Mouse (Mus musculus): ENCODE results near the gene Isg20.

Gene Isg20

DNA sequence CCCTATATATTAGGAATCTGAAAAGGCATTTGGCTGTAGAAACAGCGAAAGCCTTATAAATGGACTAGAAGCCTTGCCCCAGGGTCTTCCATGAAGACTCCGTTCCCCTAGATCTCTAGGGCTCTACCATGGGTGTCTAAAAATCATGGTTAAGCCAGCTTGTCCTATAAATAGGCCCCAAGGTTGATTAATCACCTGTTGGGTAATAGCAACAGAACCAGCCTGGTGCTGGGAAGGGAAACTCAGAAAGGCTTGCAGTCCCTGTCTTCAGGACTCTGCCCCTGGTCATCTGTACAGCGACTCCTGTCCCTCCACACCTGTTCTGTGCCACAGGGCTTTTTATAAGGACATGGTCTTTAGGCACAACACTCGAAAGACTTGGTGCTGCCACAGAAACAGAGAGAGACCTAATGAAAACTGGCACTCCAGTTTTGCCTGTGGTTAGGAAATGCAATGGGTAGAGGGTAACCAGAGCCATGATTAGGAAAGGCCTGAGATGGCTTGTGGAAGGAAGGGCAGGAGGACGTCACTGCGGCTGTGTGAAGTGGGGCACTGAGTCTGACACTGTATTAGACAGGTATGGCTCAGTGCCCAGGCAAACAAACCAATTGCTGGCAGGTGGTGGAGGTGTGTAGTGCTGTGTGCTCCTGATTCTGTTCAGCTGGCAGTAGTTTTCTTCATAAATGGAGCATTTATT lies 9.9 kb upstream of the Isg20 start:
- DNase-seq (ENCODE audit: low read depth, low spot score), result no peak

DNA sequence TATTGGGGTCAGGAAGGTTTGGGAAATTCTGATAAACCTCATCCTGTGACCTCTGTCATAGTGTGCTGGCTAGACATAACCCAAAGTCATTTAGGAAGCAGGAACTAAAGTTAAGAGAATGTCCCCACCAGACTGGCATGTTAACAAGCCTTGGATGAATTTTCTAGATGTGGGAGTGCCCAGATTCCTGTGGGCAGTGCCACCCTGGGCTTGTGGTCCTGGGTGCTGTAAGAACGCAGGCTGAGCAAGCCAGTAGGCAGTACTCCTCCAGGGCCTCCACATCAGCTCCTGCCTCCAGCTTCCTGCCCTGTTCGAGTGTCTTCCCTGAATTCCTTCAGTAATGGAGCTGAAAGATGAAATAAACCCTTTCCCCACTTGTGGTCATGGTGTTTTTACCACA lies 9.0 kb upstream of the Isg20 start:
- DNase-seq (ENCODE audit: low read depth, low spot score), result no peak

DNA sequence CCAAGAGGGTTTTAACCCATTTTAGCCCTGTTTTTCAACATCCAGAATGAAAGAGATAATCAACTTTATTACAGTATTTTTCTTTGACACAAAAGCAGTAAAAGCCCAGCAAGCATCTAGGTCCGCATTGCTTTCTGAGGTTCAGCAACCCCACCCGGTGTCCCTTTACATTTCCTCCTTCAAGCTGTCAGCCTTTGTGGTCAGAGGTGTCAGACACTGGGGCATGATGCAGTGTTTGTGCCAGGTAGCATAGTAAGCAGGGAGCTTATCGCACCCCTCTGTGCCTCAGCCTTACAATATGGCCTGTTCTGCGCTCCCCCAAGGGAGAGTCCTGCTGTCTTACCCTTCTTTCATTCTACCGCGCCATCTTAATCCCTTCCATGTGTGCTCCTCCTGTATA lies 4.2 kb upstream of the Isg20 start:
- no peak for DNase-seq (ENCODE audit: low read depth, low spot score)

DNA sequence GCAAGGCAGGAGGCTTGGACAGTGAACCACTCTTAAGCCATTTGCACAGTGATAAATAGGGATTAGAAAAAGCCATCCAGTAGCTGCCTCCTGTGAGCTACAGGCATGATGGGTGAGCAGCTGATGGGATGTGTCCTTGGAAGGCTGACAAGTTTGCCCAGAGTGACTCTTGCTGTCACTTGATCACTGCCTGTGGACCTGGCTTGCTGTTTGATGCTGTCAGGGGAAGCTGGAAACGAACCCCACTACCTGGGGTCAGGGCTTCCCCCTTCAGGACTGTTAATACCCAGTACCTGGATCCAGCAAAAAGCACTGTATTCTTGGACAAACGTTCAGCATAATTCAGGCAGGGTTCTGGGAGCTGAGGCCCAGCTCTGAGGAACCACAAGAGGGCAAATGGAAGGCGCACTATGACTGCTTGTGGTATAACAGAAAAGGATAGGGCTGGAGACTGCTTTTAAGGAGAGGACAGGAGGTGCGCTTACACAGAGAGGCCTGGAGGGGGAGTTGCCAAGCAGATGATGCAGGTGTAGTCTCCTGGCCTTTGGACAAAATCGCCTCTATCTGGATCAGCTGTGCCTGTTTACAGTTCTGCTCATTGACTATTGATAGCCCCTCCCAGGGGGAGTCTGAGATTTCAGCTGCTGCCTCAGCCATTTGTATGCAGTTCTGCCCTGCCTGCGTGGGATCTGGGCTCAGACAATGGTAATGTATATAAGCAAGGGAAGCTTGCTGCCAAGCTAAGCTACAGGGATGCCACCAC lies 2.7 kb upstream of the Isg20 start:
- DNase-seq (ENCODE audit: low read depth, low spot score), result no peak

DNA sequence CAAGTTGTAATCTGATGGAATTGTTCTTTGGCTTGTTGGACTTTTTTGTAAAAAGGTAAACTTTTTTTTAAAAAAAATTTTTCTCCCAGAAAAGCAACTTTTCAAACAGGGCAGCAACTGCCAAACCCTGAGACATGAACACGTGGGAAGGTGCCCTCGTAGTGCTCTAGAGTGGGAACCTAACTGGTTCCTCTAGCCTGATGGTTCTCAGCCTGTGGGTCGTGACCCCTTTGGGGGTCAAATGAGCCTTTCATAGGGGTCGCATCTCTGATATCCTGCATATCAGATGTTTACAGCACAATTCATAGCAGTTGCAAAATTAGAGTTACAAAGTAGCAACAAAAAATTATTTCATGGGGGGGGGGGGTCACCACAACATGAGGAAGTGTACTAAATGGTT lies 2.0 kb upstream of the Isg20 start:
- no peak for DNase-seq (ENCODE audit: low read depth, low spot score)

DNA sequence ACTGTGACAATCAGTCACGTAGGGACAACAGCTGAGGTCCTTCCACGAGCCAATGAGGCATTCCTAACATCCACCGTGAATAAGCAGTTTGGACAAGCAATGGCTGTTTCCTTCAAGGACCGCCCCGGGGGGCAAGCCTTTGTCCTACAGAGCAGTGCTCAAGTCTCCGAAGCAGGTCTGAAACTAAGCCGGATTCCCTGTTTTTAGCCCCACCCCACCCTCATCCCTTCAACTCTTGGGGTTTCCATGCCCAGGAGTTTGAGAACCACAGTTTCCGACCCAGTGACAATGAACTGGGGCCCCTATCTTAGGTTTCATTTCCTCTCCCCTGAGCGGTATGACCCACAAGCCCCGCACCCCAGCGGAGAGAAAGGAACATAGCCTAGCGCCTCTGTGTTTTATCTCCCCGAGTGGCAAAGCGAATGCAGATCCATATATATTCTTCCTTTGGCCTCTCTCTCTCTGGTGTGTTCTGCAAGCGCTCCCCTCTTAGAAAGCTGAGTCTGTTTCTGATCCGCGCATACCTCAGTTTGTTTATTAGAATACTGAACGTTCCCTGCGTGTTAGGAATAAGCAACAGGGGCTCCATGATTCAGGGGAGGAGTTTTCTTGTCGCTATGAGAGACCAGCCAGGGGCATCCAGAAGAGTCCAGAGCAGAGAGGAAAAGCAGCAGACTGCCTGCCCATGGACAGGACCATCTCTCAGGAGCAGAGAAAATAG lies 811 bp upstream of the Isg20 start:
- no peak for DNase-seq (ENCODE audit: low read depth, low spot score)

DNA sequence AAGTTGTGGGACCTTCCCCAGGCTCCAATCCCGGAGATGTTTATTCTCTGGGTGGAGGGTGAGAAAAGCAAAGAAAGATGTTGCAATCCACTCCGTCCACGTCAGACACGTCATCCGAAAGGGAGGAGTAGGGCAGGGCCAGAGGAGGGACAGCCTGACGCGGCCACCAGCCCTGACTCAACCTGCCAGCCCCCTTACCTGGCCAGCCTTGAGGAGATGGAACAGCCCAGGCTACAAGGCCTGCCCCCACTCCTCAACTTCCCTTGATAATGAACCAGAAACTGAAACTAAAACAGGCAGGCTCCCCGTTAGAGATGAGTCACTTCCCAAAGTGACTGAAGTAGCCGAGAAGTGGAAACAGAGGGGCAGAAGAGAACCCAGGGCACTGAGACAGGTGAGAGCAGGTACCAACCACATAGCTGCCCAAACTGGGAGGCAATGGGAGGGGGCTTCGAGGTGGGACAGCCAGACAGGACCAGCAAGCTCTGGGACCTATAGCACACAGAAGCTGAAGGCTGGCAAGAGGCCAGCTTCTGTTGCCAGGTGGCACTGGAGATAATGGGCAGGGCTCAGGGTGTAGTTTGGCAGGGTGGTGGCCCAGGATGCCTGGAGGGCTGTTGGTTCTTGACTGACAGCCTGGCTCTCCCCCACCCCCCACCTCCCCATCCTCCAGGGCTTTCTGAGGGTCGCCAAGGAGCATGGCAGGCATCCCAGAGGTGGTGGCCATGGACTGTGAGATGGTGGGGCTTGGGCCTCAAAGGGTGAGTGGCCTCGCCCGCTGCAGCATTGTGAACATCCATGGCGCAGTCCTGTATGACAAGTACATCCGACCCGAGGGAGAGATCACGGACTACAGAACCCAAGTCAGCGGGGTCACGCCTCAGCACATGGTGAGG lies 673 bp downstream of the Isg20 start:
- DNase-seq (ENCODE audit: low read depth, low spot score), result peak; percentile 58

DNA sequence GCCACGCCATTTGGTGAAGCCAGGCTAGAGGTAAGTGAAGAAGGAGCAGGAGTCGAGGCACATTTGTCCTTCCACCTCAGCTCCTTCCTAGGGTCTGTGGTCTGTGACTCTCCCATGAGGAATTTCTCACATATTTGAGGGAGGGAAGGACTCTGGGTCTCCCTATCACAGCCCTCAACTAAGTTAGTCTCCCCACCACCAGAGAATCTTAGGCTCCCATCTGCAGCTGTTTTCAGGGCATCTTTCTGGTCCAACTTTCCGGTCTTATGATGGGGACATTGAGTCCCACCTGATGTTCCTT lies 1.3 kb downstream of the Isg20 start:
- no peak for DNase-seq (ENCODE audit: low read depth, low spot score)

DNA sequence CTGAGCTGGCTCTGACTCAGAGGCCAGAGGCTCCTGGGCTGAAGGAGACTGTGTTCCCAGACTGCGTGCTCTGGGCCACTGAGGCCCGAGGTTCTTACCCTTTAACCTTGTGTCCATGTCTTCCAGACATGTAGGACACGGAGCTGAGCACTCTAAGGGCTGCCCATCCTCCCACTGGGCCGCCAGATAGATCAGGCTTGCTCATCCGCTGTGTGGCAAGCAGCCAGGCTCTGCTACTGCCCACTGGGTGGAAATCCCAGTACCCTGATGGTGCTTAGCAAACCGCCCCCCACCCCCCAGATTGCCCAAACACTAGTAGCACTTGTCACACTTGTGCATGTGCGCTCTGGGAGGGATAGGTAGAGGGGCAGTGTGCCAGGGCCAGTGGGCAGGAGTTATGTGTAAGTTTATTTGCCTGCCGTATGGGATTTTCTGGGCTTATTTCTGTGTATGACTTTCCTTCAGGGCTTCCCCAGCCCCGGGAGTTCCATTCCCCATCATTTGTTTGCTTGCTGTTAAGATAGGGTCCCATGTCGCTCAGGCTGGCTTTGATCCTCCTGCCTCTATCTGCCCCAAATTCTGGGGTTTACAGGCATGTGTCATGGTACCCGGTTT lies 1.8 kb downstream of the Isg20 start:
- DNase-seq (ENCODE audit: low read depth, low spot score), result no peak

DNA sequence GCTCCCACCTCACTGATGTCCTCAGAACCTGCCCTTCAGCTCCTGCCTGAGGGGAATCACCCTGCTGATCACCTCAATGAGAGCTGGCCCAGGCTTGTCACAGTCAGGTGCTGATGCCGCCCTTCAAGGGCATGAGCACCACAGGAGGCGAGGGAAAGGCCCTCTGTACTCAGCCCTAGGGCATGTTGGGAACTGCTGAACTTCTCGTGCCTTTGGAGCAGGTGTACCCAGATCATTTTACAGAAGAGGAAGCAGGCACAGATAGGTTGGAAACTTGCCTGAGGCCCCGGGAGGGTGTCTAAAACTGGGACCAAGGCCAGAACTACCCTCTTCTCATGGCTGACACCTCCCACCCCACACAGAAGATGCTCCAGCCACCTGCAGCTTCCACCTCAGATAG lies 5.5 kb downstream of the Isg20 start:
- no peak for DNase-seq (ENCODE audit: low read depth, low spot score)

DNA sequence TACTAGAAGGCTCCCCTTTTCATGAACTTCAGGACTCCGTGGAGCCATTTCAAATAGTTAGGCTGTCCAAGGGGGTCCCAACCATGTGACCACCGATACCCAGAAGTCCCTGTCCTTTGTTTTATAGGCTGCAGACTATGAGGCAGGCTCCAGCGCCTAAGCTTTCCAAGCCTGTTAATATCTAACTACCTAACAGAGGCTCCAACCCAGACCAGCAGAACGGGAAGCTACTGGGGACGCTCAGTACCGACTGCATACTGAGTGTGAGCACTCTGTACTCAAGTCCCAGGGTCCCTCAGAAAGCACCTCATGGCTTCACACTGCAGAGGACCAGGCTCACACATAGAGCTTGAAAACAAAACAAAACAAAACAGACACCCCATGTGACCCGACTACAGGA lies 9.3 kb downstream of the Isg20 start:
- no peak for DNase-seq (ENCODE audit: low read depth, low spot score)

DNA sequence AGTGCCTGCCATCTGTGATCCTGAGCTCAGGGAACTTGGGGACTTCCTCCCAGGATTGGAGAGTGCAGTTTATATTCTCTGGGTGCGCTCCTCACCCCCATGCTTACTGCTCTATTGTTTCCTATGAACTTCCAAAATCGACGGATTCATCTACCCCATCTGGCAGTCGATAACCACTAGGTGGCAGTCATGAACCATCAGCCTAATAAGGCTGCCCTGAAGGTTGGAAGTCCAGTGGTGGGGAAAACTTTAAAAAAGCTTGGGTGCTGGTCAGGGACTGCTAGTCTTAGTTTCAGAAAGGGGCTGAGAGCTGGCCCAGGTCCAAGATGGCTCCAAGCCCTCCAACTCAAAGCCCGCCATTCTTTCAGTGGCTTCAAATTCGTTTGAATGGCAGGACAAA lies 11.1 kb downstream of the Isg20 start:
- peak; percentile 40 for DNase-seq (ENCODE audit: low read depth, low spot score)

DNA sequence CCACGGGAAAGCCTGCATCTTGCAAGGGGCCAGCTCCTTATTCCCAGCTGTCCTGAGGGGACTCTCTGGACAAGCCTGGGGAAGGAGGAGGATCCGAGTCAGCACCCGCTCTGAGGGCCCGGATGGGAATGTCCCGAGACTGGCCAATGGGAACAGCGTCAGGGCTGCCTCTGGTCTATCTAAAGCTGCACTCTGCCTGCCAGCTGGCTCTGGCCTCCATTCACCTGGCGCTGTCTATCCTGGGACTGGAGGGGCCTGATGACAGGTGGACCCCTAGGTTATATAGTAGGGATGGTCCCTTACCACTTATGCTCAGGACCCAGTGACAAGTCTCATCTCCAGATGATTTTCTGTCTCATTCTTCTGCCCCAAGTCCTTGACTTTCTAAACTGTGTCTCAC lies 11.6 kb downstream of the Isg20 start:
- no peak for DNase-seq (ENCODE audit: low read depth, low spot score)

DNA sequence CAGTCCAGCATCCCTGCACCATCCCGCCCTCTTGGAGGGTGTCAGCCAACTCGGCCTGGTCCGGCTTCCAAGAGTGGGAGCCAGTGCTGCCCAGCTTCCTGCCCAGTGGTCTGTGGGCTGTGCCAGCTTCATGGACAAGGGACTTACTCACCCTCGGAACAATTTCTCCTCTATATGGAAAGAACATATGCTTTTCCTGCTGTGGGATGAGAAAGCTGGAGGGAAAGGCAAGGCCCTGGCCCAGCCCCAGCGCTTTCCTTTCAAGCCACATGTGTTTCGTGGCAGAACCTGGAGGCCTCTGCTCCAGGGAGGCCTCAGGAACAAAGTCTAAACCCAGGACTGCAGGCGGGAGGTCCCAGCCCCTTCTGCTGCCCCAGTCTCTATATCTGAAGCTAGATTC lies 12.5 kb downstream of the Isg20 start:
- DNase-seq (ENCODE audit: low read depth, low spot score), result no peak

DNA sequence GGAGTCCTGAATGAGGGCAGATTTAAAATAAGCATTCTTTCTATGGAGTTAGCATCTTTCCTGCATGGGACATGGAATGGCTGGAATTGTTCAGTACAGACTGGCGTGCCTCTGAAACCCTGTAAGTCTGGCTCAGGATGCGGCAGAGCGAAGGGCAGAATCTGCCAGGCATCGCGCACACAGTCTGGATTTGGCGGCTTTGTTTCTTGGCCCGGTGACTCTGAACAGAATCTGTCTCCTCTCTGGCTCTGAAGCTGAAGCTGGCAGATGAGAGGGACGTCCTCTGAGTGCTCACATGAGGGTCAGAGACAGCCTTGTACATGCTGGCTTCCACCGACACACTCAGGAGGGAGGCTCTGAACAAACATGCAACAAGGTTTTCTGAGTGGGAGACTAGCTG lies 12.9 kb downstream of the Isg20 start:
- no peak for DNase-seq (ENCODE audit: low read depth, low spot score)

DNA sequence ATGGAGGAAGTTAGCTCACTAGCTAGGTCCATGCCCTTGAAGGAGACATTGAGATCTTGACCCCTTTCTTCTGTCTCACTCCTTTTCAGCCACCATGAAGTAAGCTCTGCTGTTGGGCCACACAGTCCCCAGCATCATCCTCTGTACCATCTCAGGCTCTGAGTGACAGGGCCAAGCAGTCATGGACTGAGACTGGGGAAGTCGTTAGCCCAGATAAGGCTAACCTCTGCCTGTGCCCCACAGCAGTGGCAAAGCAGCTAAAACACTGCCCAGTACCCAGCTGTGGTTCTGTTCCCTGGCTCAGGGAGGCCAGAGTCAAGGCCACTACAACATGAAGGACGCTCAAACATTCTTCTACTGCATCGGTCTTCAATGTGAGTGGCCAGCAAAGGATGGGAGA lies 14.0 kb downstream of the Isg20 start:
- DNase-seq (ENCODE audit: low read depth, low spot score), result no peak

DNA sequence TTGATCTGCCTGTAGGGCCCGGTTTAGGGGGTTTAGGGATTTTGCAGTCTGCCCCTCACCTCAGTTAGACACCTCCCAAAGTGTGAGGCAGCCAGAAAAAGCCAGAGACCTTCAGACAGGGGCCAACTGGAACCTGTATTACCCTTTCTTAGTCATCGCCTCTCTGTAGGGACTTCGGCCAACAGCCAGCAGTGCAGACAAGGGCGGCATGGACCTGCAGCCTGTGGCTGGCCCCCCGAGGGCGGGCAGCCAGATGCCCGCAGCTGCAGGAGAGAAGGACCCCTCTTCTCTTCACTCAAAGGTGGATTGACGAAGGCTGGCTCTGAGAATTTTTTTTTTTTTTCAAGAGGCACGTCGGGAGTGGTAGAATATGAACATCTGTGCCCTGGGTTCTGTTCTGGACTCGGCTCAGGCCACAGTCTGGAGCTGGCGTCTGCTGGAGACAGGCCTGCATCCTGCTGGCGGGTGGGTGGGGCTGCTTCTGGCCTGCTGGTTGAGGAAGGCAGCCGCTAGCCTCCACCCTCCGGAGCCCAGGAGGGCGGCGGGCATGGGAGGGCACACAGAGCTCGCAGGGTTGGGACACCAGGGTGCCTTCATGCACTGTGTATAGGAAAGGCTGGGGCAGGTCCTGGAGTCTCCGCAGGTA lies 25.9 kb downstream of the Isg20 start:
- DNase-seq (ENCODE audit: low read depth, low spot score), result no peak

DNA sequence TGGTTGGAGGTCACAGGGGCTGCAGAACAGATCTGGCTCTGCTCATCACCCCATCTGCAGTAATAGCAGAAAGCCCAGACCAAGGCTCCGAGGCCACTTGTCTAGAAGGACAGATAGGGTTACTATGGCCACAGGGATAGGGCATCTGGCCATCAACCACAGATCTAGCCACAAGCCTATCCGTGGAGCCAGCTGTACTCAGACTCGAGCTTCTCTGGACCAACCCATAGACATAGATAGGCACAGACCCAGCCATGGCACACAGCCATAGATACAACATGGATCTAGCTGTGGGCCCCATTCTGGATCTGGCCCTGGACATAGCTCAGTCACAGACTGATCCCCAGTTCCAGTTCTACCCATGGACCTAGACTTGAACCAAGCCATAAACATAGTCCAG lies 27.7 kb downstream of the Isg20 start:
- DNase-seq (ENCODE audit: low read depth, low spot score), result peak; percentile 13

DNA sequence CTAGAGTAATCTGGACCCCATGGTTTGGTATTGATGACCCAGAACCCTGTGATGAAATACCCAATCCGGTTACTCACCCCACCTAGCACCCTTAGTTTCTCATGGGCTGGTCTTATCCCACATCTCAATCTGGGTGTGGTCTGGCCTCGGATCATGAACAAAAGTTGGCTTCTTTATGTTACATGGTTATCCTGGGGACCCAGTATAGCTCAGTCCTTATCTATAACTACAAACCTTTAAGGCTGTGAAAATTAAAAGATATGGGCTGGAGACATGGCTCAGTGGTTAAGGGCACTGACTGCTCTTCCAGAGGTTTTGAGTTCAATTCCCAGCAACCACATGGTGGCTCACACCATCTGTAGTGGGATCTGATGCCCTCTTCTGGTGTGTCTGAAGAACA lies 29.3 kb downstream of the Isg20 start:
- no peak for DNase-seq (ENCODE audit: low read depth, low spot score)

DNA sequence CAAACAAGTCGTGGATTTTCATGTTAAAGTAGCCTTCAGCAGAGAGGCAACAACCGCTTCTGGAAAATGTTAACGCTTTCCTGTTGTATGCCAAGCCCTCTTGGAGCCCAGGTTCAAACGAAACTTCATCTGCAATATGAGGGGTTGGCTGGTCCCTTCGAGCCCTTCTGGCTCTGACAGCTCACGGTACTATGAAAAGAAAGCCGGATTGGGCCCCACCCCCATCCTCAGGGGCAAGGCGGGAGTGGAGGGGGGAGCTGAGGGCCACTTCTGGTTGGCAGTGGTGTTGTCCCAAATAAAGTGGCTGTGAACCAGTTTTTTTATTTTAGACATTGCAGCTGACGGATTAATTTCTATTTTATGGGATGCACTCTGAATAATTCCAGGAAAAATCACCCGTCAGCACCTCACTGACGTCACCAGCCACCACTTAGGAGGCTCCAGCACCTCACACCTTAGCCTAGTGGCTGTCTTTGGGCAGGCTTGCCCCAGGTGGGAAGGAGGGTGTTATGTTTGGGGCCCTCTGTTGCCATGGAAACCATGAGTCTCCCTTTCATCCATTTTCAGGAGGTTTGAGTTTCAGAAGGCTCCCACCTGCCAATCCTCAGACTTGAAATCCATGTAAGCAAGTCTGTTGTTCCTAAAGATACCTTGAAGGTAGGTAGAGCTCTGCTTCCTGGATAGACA lies 40.8 kb downstream of the Isg20 start:
- DNase-seq (ENCODE audit: low read depth, low spot score), result no peak

DNA sequence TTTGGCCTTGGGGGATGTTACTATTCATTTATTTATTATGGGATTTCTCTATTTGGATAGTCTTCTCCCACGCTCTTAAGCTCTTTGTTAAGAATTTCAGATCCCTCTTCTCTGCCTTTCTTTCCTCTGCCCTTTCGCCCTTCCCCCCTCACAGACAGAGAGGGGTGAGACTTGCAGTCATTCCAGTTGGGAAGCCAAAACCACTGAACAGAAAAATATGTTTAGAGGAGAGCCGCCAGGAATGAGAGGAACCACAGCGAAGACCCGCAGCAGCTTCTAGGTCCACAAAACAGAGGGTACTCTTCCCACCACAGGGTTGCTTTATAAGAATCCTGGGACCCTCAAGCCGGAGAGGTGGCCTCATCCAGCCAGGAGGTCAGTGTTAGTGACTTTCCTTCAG lies 41.4 kb downstream of the Isg20 start:
- DNase-seq (ENCODE audit: low read depth, low spot score), result no peak
